Mouse (Mus musculus) testis, adult 2 months (tissue): ENCODE measurements around the gene Fkrp. TPM values are rescaled to one million over a fixed set of nuclear protein-coding genes. Genes with fewer than 3 reads are reported as not detected.
A peak's percentile ranks its signal among the peaks of the same experiment; 100 is the strongest.

Experiments
- H3K27ac ChIP-seq: fragments of 200-500 bp; 2 replicates; pipeline ENCODE4 v1.5.1; 2012; ENCODE audit warnings: low read depth, low read length; ENCODE audit not compliant: control insufficient read depth, insufficient read depth
- H3K27me3 ChIP-seq: fragments of 200-500 bp; 2 replicates; pipeline ENCODE4 v1.6.1; 2012; ENCODE audit warnings: mild to moderate bottlenecking, low read length, moderate library complexity; ENCODE audit not compliant: control insufficient read depth, insufficient read depth
- H3K36me3 ChIP-seq: fragments of 200-500 bp; 2 replicates; pipeline ENCODE4 v1.6.1; 2012; ENCODE audit warnings: mild to moderate bottlenecking, low read length; ENCODE audit not compliant: control insufficient read depth, insufficient read depth
- H3K4me1 ChIP-seq: fragments of 200-500 bp; 2 replicates; pipeline ENCODE4 v1.6.1; 2012; ENCODE audit warnings: low read length; ENCODE audit not compliant: control insufficient read depth, insufficient read depth
- H3K4me3 ChIP-seq: fragments of 200-500 bp; 2 replicates; pipeline ENCODE4 v1.5.1; 2012; ENCODE audit warnings: low read depth, mild to moderate bottlenecking, low read length, moderate library complexity, mixed read lengths; ENCODE audit not compliant: control insufficient read depth
- CTCF ChIP-seq: fragments of 200-500 bp; IDR thresholded peaks from 2 replicates; pipeline ENCODE4 v1.5.1; 2012; ENCODE audit warnings: low read depth, mild to moderate bottlenecking, inconsistent platforms, low read length, moderate library complexity; ENCODE audit not compliant: control insufficient read depth, insufficient read depth, insufficient replicate concordance
- POLR2A ChIP-seq: fragments of 200-500 bp; IDR thresholded peaks from 2 replicates; pipeline ENCODE4 v1.6.1; 2012; ENCODE audit warnings: low read depth, mild to moderate bottlenecking, inconsistent platforms, low read length, moderate library complexity; ENCODE audit not compliant: control insufficient read depth
- polyA plus RNA-seq: library from polyadenylated mRNA; depleted of rRNA; stranded (reverse); fragments of >200 nt; gene quantifications from 2 replicates; pipeline ENCODE4 v1.2.3, GENCODE M21; 2012

Fkrp gene
- polyA plus RNA-seq, 1 experiment = 3.6 TPM

- Histone ChIP-seq H3K4me1 (peaks cover 33% of the 10 kb centered on the region), H3K36me3 (no peaks in the 10 kb centered on the region; the same call in 1 of the 2 replicates), H3K27ac (peak within 1 kb of the TSS; percentile 92), H3K27me3 (no peaks in the 10 kb centered on the region), H3K4me3 (peak within 1 kb of the TSS; percentile 91)
- TF ChIP-seq CTCF (no peak), POLR2A (no peak)
These were observed 1.1 kb downstream of the Fkrp start, which contains the start of gene Strn4 for GRCm38 (mm10) chr7:16815351-16815941. Strn4 (plus strand) TSS chr7:16815889.

DNA sequence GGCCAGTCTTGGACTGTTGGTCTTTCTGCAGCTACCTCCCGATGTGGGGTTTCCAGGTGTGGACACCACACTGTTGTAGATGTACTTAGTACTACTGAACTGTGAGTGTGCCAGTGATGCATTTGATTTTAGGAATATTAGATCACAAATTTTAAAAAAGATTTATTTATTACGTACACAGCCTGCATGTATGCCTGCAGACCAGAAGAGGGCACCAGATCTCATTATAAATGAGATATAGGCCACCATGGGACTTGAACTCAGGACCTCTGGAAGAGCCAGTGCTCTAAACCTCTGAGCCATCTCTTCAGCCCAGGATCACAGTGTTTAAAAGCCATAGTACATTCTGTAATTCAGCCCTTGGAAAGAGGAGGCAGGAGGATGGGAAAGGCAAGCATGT is 4.0 kb downstream of the Fkrp start:
- TF ChIP-seq POLR2A (no peak), CTCF (no peak)
- Histone ChIP-seq H3K27ac (no peak overlapping the region), H3K27me3 (no peaks in the 10 kb centered on the region), H3K36me3 (no peaks in the 10 kb centered on the region), H3K4me3 (peak overlapping the region; percentile 84), H3K4me1 (peaks cover 32% of the 10 kb centered on the region)

DNA sequence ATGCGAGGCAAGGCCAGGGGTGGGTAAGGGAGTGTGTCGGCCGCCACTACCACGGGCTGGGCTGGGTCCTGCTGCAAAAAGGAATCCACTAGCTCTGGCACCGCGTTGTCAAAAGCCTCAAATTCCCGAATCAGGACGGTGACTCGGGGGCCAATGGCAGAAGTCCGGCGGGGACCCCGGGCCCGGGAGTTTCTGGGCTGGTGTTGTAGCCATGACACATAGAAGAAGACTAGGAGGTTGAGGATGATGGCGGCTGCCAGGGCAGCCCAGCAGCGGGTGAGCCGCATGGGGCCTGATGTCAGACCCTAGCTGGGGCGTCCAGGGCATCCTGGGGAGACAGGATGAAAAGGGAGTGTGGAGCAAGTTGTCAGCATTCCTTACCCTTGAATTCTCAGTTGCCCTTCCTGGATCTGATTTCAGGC is 4.9 kb downstream of the Fkrp start:
- H3K4me3 ChIP-seq = peak overlapping the region; percentile 84
- H3K4me1 ChIP-seq = peaks cover 26% of the 10 kb centered on the region
- H3K27me3 ChIP-seq = no peaks in the 10 kb centered on the region
- TF ChIP-seq POLR2A (peak; percentile 62; the same call in 1 of the 2 replicates), CTCF (no peak)
- no peaks in the 10 kb centered on the region for H3K36me3 ChIP-seq
- peak overlapping the region; percentile 72 for H3K27ac ChIP-seq

- no peaks in the 10 kb centered on the region for H3K36me3 ChIP-seq
- H3K27ac ChIP-seq = peak overlapping the region; percentile 72
These were observed 5.4 kb downstream of the Fkrp start for GRCm38 (mm10) chr7:16810920-16811648.

GRCm38 (mm10) chr7:16810399-16810919 is 6.1 kb downstream of the Fkrp start:
- H3K4me1 ChIP-seq = peaks cover 26% of the 10 kb centered on the region
- TF ChIP-seq POLR2A = no peak
- no peak for TF ChIP-seq CTCF
- H3K4me3 ChIP-seq = peak overlapping the region; percentile 84
- H3K27me3 ChIP-seq = no peaks in the 10 kb centered on the region
- H3K27ac ChIP-seq = no peak overlapping the region
- H3K36me3 ChIP-seq = no peaks in the 10 kb centered on the region

More at GRCm38 (mm10) chr7:16810920-16811648, 5.4 kb downstream of the Fkrp start:
- Histone ChIP-seq H3K4me1 (peaks cover 26% of the 10 kb centered on the region), H3K27me3 (no peaks in the 10 kb centered on the region), H3K4me3 (peak overlapping the region; percentile 84)
- no peak; the same call in 1 of the 2 replicates for TF ChIP-seq POLR2A
- no peak for TF ChIP-seq CTCF

DNA sequence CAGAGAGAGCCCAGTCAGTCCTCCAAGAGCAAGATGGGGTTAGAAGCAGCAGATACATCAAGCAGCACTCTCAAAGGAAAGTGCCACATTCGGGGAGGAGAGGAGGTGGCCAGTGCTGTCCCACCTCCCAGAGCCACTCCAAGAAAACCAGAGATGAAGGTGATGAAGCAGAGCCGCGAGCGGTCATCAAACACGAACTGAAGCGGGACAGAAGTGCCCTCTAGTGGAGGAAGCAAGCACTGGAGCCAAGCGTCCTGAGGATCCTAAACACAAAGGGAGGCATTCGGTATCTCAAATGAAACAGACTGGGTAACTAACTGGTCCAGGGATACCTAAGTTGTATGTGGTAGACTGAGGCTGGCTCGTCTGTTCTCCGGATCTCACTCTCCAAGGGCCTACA is 6.8 kb downstream of the Fkrp start:
- no peaks in the 10 kb centered on the region for H3K36me3 ChIP-seq
- H3K27ac ChIP-seq = no peak overlapping the region
- TF ChIP-seq POLR2A (no peak), CTCF (peak; percentile 82; the same call in 1 of the 2 replicates)
- no peak overlapping the region for H3K4me3 ChIP-seq
- peaks cover 26% of the 10 kb centered on the region for H3K4me1 ChIP-seq
- no peaks in the 10 kb centered on the region for H3K27me3 ChIP-seq

- no peak for TF ChIP-seq CTCF
- TF ChIP-seq POLR2A = no peak
- H3K4me1 ChIP-seq = peaks cover 26% of the 10 kb centered on the region
- no peaks in the 10 kb centered on the region for H3K27me3 ChIP-seq
- no peaks in the 10 kb centered on the region for H3K36me3 ChIP-seq
- no peak overlapping the region for H3K27ac ChIP-seq
- no peak overlapping the region for H3K4me3 ChIP-seq
These were observed 7.9 kb downstream of the Fkrp start for GRCm38 (mm10) chr7:16808647-16809046.
